ENCODE assay signal across 26 mouse cellular contexts in the genomic region with DNA sequence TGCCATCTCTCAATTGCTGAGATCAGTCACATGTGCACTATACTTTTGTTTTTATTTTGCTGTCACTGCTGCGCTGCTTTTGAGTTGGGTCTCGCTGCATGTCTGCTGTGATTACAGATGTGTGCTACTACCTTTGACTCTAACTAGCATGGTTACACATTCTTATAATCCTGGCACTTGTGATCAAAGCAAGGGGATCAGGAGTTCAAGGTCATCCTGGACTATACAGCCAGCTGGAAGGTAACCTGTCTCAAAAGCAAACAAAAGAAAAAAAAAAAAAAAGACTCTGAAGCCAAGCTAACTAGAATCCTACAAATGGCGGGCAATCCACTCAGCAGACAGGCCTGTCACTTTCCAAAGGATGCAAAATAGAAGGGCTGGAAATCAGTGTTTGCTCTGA. TPM values are rescaled to one million over a fixed set of nuclear protein-coding genes. Genes with fewer than 3 reads are reported as not detected.
"Had no signal": no experiment of that assay in that cellular context is flagged by ENCODE, and none has a peak within 500 bp of the region (broad histone marks: within the 10 kb centered on the region; RNA-seq: fewer than 3 reads in every experiment).

No protein-coding gene starts in this region.

- DNase-seq: cerebellum, adult 8-10 months; cerebellum, adult 9-10 months; cerebellum, adult 9-11 months; cerebellum, postnatal 10 days; cerebellum, postnatal 25 days; cerebellum, postnatal 36 days; embryo, embryonic 11 days; forebrain, postnatal 0 days; gastrocnemius, adult 2 months; gastrocnemius, postnatal 10 days; gastrocnemius, postnatal 14 days; gastrocnemius, postnatal 25 days; gastrocnemius, postnatal 36 days; heart, adult 2 months had no signal

- H3K27ac ChIP-seq: embryonic facial prominence, embryonic 10.5 days; embryonic facial prominence, embryonic 12.5 days; embryonic facial prominence, embryonic 13.5 days; embryonic facial prominence, embryonic 15.5 days; forebrain, embryonic 10.5 days; forebrain, embryonic 12.5 days; forebrain, embryonic 13.5 days; forebrain, embryonic 15.5 days; gastrocnemius, adult 2 months; heart, adult 2 months; heart, embryonic 10.5 days had no signal

- H3K9me3 ChIP-seq: embryonic facial prominence, embryonic 10.5 days; embryonic facial prominence, embryonic 12.5 days; embryonic facial prominence, embryonic 13.5 days; embryonic facial prominence, embryonic 15.5 days; forebrain, embryonic 12.5 days; forebrain, embryonic 13.5 days; forebrain, embryonic 15.5 days; heart, embryonic 10.5 days had no signal

- H3K9ac ChIP-seq: embryonic facial prominence, embryonic 12.5 days; embryonic facial prominence, embryonic 13.5 days; embryonic facial prominence, embryonic 15.5 days; forebrain, embryonic 12.5 days; forebrain, embryonic 13.5 days; forebrain, embryonic 15.5 days; forebrain, postnatal 0 days had no signal

- H3K4me3 ChIP-seq: embryonic facial prominence, embryonic 10.5 days; embryonic facial prominence, embryonic 12.5 days; embryonic facial prominence, embryonic 13.5 days; embryonic facial prominence, embryonic 15.5 days; erythroblast, embryonic 14.5 days; forebrain, embryonic 10.5 days; forebrain, embryonic 12.5 days; forebrain, embryonic 13.5 days; forebrain, embryonic 15.5 days; gastrocnemius, adult 2 months; heart, adult 2 months; heart, embryonic 10.5 days had no signal

- H3K4me1 ChIP-seq: embryonic facial prominence, embryonic 13.5 days had no signal

- H3K27me3 ChIP-seq: embryonic facial prominence, embryonic 12.5 days; embryonic facial prominence, embryonic 13.5 days; embryonic facial prominence, embryonic 15.5 days; forebrain, embryonic 12.5 days; forebrain, embryonic 13.5 days; forebrain, embryonic 15.5 days had no signal

RNA-seq across cellular contexts. Expression of a gene that starts 29.5 kb away (rescaled TPM):
- total RNA-seq: common myeloid progenitor, adult 5-6 weeks; granulocyte monocyte progenitor cell, adult 5-6 weeks had no signal
- polyA plus RNA-seq: erythroblast, embryonic 14.5 days had no signal
